In the genomic region with DNA sequence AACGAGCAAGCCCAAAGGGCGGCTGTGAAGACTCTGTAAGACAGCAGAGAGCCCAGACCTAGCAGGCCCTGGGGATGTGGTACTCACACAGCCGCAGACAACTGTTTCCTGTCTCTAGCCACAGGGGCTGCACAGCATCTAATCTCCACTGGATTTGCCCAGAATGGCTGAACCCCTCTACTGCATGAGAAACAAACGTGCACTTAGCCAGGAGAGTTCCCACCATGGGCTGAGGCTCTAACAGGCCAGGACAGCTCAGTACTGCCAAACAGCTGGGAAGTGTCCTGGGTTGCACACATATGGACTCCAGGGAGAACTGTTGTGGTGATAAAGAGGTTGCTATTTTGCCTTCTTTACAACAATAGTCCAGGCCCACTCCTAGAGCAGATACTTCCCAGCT, we compare ENCODE assay signal across 12 mouse cellular contexts.
A peak's percentile ranks its signal among the peaks of the same experiment; 100 is the strongest.
DNase-seq lines count a peak whose midpoint lies in the region; ATAC-seq and TF ChIP-seq lines count a peak whose summit lies in the region.
"Had no signal": no experiment of that assay in that cellular context is flagged by ENCODE, and none has a peak within 500 bp of the region (broad histone marks: within the 10 kb centered on the region; RNA-seq: fewer than 3 reads in every experiment).

No protein-coding gene starts in this region.

- peak overlapping the region; percentile 62 for H3K27ac ChIP-seq in intestine, embryonic 16.5 days (ENCODE audit: low read length)
- H3K27ac ChIP-seq in stomach, embryonic 15.5 days = peak overlapping the region; percentile 76
- no peak overlapping the region for H3K27ac ChIP-seq in cerebellum, adult 2 months (ENCODE audit: insufficient read depth, low read length)
- H3K27ac ChIP-seq: liver, embryonic 13.5 days had no signal

- DNase-seq in ovary, adult 18-20 months (ENCODE audit: low spot score) = peak; percentile 32
- DNase-seq in ovary, postnatal 10 days (ENCODE audit: low spot score) = no peak
- DNase-seq in heart, adult 9 months (ENCODE audit: low spot score in 2 of 2) = peak; percentile 87 to 92
- no peak for DNase-seq in Muller cell, postnatal 12 days (ENCODE audit: inconsistent ontology term)
- no peak for DNase-seq in spleen, adult 18-20 months
- DNase-seq in cerebellum, adult 2 months = no peak
- DNase-seq: adrenal gland, adult 8-10 months; forebrain, postnatal 0 days; liver, embryonic 13.5 days; right cerebral cortex, adult 18-20 months had no signal

- H3K4me2 ChIP-seq in intestine, embryonic 16.5 days (ENCODE audit: low read depth, low read length) = no peak overlapping the region
- no peak overlapping the region for H3K4me2 ChIP-seq in stomach, embryonic 15.5 days
- H3K4me2 ChIP-seq: liver, embryonic 13.5 days had no signal

- no peak for TF ChIP-seq CTCF in cerebellum, adult 2 months (IDR thresholded peaks at IDR 0.05; ENCODE audit: borderline replicate concordance, insufficient read depth, low read depth, low read length)

- ATAC-seq in intestine, embryonic 16.5 days = peak; percentile 83
- ATAC-seq in stomach, embryonic 15.5 days (ENCODE audit: insufficient read depth, low FRiP score, low read depth) = peak; percentile 90
- ATAC-seq: forebrain, postnatal 0 days had no signal

- no peak for TF ChIP-seq POLR2A in cerebellum, adult 2 months (IDR thresholded peaks at IDR 0.05; ENCODE audit: borderline replicate concordance, insufficient read depth, low read length)

- peaks cover 14% of the 10 kb centered on the region for H3K4me1 ChIP-seq in intestine, embryonic 16.5 days (ENCODE audit: control insufficient read depth, insufficient read depth, low read length)
- H3K4me1 ChIP-seq in stomach, embryonic 15.5 days = peaks cover 29% of the 10 kb centered on the region; the same call in 1 of the 2 replicates
- peaks cover 12% of the 10 kb centered on the region for H3K4me1 ChIP-seq in cerebellum, adult 2 months (ENCODE audit: control insufficient read depth, insufficient read depth, low read length)
- H3K4me1 ChIP-seq: liver, embryonic 13.5 days had no signal

- H3K36me3 ChIP-seq in intestine, embryonic 16.5 days (ENCODE audit: control insufficient read depth, insufficient read depth, low read length) = no peaks in the 10 kb centered on the region
- H3K36me3 ChIP-seq in stomach, embryonic 15.5 days = no peaks in the 10 kb centered on the region
- H3K36me3 ChIP-seq: liver, embryonic 13.5 days had no signal

- H3K9me3 ChIP-seq in intestine, embryonic 16.5 days (ENCODE audit: control insufficient read depth, low read length) = no peaks in the 10 kb centered on the region
- no peaks in the 10 kb centered on the region for H3K9me3 ChIP-seq in stomach, embryonic 15.5 days
- H3K9me3 ChIP-seq: liver, embryonic 13.5 days had no signal

- H3K27me3 ChIP-seq in intestine, embryonic 16.5 days (replicated peaks; ENCODE audit: control insufficient read depth, insufficient read depth, low read length) = no peaks in the 10 kb centered on the region
- no peaks in the 10 kb centered on the region for H3K27me3 ChIP-seq in stomach, embryonic 15.5 days (replicated peaks)
- H3K27me3 ChIP-seq in cerebellum, adult 2 months (ENCODE audit: control insufficient read depth, insufficient read depth, low read length) = no peaks in the 10 kb centered on the region
- H3K27me3 ChIP-seq: liver, embryonic 13.5 days had no signal

- 38% methylated on average over 4 of the region's 4 CpGs for WGBS in intestine, embryonic 16.5 days
- WGBS in stomach, embryonic 15.5 days = 47% methylated on average over 4 of the region's 4 CpGs
- 87% methylated on average over 4 of the region's 4 CpGs for WGBS in cerebellum, adult 2 months

- no peak overlapping the region for H3K4me3 ChIP-seq in intestine, embryonic 16.5 days (ENCODE audit: low read length)
- H3K4me3 ChIP-seq in stomach, embryonic 15.5 days (replicated peaks) = no peak overlapping the region
- H3K4me3 ChIP-seq in cerebellum, adult 2 months (replicated peaks; ENCODE audit: insufficient read depth, low read depth, low read length) = no peak overlapping the region
- H3K4me3 ChIP-seq: liver, embryonic 13.5 days had no signal

- H3K9ac ChIP-seq in intestine, embryonic 16.5 days (ENCODE audit: low read depth, low read length) = no peak overlapping the region
- no peak overlapping the region for H3K9ac ChIP-seq in stomach, embryonic 15.5 days
- H3K9ac ChIP-seq: forebrain, postnatal 0 days; liver, embryonic 13.5 days had no signal

Comparison
In these comparisons a context has a peak if more than half of its experiments do, and no peak if none do; other contexts are left out.
1. DNase-seq: peak in ovary, adult 18-20 months (single experiment) and heart, adult 9 months (2 of 2); none in ovary, postnatal 10 days (single experiment), Muller cell, postnatal 12 days (single experiment), spleen, adult 18-20 months (0 of 2) and cerebellum, adult 2 months (0 of 2).